In genomic region chr7:84439606-84440005, GRCm38 (mm10) we compare ENCODE assay signal across 17 mouse cellular contexts. TPM values are rescaled to one million over a fixed set of nuclear protein-coding genes. Genes with fewer than 3 reads are reported as not detected.
"Had no signal": no experiment of that assay in that cellular context is flagged by ENCODE, and none has a peak within 500 bp of the region (broad histone marks: within the 10 kb centered on the region; RNA-seq: fewer than 3 reads in every experiment).

No protein-coding gene starts in this region.

- H3K4me3 ChIP-seq: midbrain, embryonic 10.5 days; midbrain, embryonic 12.5 days; neural tube, embryonic 12.5 days had no signal

- H3K4me1 ChIP-seq: midbrain, embryonic 10.5 days; midbrain, embryonic 12.5 days; neural tube, embryonic 12.5 days had no signal

- H3K9ac ChIP-seq: liver, embryonic 14.5 days; lung, embryonic 14.5 days; midbrain, embryonic 12.5 days; neural tube, embryonic 12.5 days had no signal

- H3K27me3 ChIP-seq: midbrain, embryonic 12.5 days; neural tube, embryonic 12.5 days had no signal

- DNase-seq: lung, adult 18-20 months; lung, embryonic 14.5 days; lung, postnatal 10 days; lung, postnatal 4 days; midbrain, embryonic 14.5 days; right cerebral cortex, postnatal 14 days; thymus, adult 18-20 months; thymus, postnatal 14 days; thymus, postnatal 36 days had no signal

- H3K9me3 ChIP-seq: midbrain, embryonic 10.5 days; midbrain, embryonic 12.5 days; neural tube, embryonic 12.5 days had no signal

- H3K4me2 ChIP-seq: lung, embryonic 14.5 days; midbrain, embryonic 12.5 days; neural tube, embryonic 12.5 days had no signal

- H3K27ac ChIP-seq: liver, embryonic 14.5 days; midbrain, embryonic 10.5 days; midbrain, embryonic 12.5 days; neural tube, embryonic 12.5 days had no signal

- ATAC-seq: midbrain, embryonic 16.5 days had no signal

- H3K36me3 ChIP-seq: midbrain, embryonic 10.5 days; midbrain, embryonic 12.5 days; neural tube, embryonic 12.5 days had no signal

RNA-seq across cellular contexts. Expression of gene Arnt2, which starts 29.6 kb away (rescaled TPM):
- total RNA-seq: megakaryocyte, adult 5-6 weeks; megakaryocyte-erythroid progenitor cell, adult 5-6 weeks; neutrophil, adult 5-6 weeks had no signal
